In the genomic region with DNA sequence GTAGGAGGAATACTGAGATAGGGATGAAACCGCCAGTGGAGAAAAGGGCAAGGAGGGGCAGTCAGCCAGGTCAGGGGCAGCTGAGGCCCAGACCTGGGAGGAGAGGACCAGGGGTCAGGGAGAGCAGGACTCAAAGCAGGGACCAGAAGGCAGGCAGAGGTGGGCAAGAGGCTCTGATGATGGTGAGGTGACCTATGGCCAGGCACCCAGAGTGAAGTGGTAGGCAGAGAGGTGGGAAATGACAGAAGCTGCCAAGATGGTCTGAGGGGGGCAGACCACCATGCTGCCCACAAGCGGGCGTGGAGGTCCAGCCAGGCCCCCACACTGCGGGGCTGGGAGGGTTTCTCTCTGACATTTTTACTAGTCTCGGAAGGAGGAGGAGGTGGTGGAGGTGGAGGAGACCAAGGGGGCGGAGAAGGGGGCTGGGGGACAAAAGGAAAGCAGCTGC, we compare ENCODE assay signal across 9 mouse cellular contexts. TPM values are rescaled to one million over a fixed set of nuclear protein-coding genes. Genes with fewer than 3 reads are reported as not detected.
DNase-seq lines count a peak whose midpoint lies in the region; ATAC-seq lines count a peak whose summit lies in the region.
"Had no signal": no experiment of that assay in that cellular context is flagged by ENCODE, and none has a peak within 500 bp of the region (broad histone marks: within the 10 kb centered on the region; RNA-seq: fewer than 3 reads in every experiment).

No protein-coding gene starts in this region.

- H3K9me3 ChIP-seq in hindbrain, embryonic 10.5 days = no peaks in the 10 kb centered on the region
- H3K9me3 ChIP-seq in hindbrain, embryonic 14.5 days (ENCODE audit: control insufficient read depth, low read length) = no peaks in the 10 kb centered on the region
- no peaks in the 10 kb centered on the region for H3K9me3 ChIP-seq in intestine, embryonic 14.5 days (ENCODE audit: control insufficient read depth, low read length)

- ATAC-seq in hindbrain, embryonic 14.5 days (ENCODE audit: low FRiP score) = no peak
- ATAC-seq in intestine, embryonic 14.5 days (replicated peaks; ENCODE audit: low FRiP score, low TSS enrichment, low read depth) = peak; percentile 25

- H3K36me3 ChIP-seq in hindbrain, embryonic 10.5 days = no peaks in the 10 kb centered on the region
- H3K36me3 ChIP-seq in hindbrain, embryonic 14.5 days (replicated peaks; ENCODE audit: control insufficient read depth, insufficient read depth) = no peaks in the 10 kb centered on the region
- H3K36me3 ChIP-seq in intestine, embryonic 14.5 days (ENCODE audit: control insufficient read depth, insufficient read depth, low read length) = peaks cover 1% of the 10 kb centered on the region; the same call in 1 of the 2 replicates

- peaks cover 59% of the 10 kb centered on the region for H3K4me1 ChIP-seq in hindbrain, embryonic 10.5 days (replicated peaks)
- peaks cover 11% of the 10 kb centered on the region for H3K4me1 ChIP-seq in hindbrain, embryonic 14.5 days (replicated peaks; ENCODE audit: control insufficient read depth, insufficient read depth, low read length)
- peaks cover 58% of the 10 kb centered on the region for H3K4me1 ChIP-seq in intestine, embryonic 14.5 days (replicated peaks; ENCODE audit: control insufficient read depth, insufficient read depth, low read length)

- H3K27me3 ChIP-seq in hindbrain, embryonic 10.5 days (ENCODE audit: insufficient read depth, poor library complexity, severe bottlenecking) = no peaks in the 10 kb centered on the region
- H3K27me3 ChIP-seq in hindbrain, embryonic 14.5 days (ENCODE audit: control insufficient read depth, insufficient read depth, low read length) = no peaks in the 10 kb centered on the region
- H3K27me3 ChIP-seq in intestine, embryonic 14.5 days (replicated peaks; ENCODE audit: control insufficient read depth, insufficient read depth, low read length) = no peaks in the 10 kb centered on the region

- peak overlapping the region; percentile 92 for H3K27ac ChIP-seq in hindbrain, embryonic 10.5 days
- no peak overlapping the region for H3K27ac ChIP-seq in hindbrain, embryonic 14.5 days
- peak overlapping the region; percentile 96 for H3K27ac ChIP-seq in intestine, embryonic 14.5 days (ENCODE audit: low read depth)

- no peak overlapping the region for H3K9ac ChIP-seq in hindbrain, embryonic 14.5 days
- H3K9ac ChIP-seq in intestine, embryonic 14.5 days (ENCODE audit: low read length) = peak overlapping the region; percentile 87

- 16% methylated on average over 6 of the region's 6 CpGs for whole genome bisulfite sequencing in hindbrain, embryonic 10.5 days
- 26% methylated on average over 5 of the region's 6 CpGs for WGBS in hindbrain, embryonic 14.5 days
- 13% methylated on average over 6 of the region's 6 CpGs for WGBS in intestine, embryonic 14.5 days

- H3K4me2 ChIP-seq in hindbrain, embryonic 14.5 days (replicated peaks) = no peak overlapping the region
- peak overlapping the region; percentile 46 for H3K4me2 ChIP-seq in intestine, embryonic 14.5 days (ENCODE audit: low read length)

- no peak for DNase-seq in hindbrain, embryonic 10.5 days (ENCODE audit: low spot score)
- DNase-seq in hindbrain, embryonic 14.5 days (ENCODE audit: low spot score) = no peak
- peak; percentile 7 for DNase-seq in thymus, postnatal 4 days
- DNase-seq in thymus, postnatal 0 days (ENCODE audit: low spot score) = no peak
- DNase-seq in intestine, embryonic 14.5 days (ENCODE audit: low spot score) = peak; percentile 61
- DNase-seq in testis, postnatal 10 days (ENCODE audit: low spot score) = peak; percentile 59
- DNase-seq in spleen, adult 18-20 months = no peak
- DNase-seq in layer of hippocampus, postnatal 10 days (ENCODE audit: low spot score in 2 of 2) = no peak
- DNase-seq: thymus, postnatal 14 days had no signal

- H3K4me3 ChIP-seq in hindbrain, embryonic 10.5 days = no peak overlapping the region
- no peak overlapping the region for H3K4me3 ChIP-seq in hindbrain, embryonic 14.5 days (replicated peaks; ENCODE audit: low read length)
- H3K4me3 ChIP-seq in intestine, embryonic 14.5 days (ENCODE audit: low read depth, low read length) = peak overlapping the region; percentile 39

RNA-seq across cellular contexts. Expression of a gene that starts 10.8 kb away (rescaled TPM):
- 17.9 and 19.4 TPM in 2 replicates for polyA plus RNA-seq in hindbrain, embryonic 10.5 days (2016; fragmentation: Nextera tagmentation; extraction: Ambion mirVana)
- 4.8 and 8.2 TPM in 2 replicates for polyA plus RNA-seq in hindbrain, embryonic 14.5 days (2014; fragmentation: Nextera tagmentation; extraction: Ambion mirVana)
- 655 and 664 TPM in 2 replicates for polyA plus RNA-seq in thymus, postnatal 0 days (2015; fragmentation: Nextera tagmentation; extraction: Ambion mirVana)
- 145 and 153 TPM in 2 replicates for polyA plus RNA-seq in intestine, embryonic 14.5 days (2014; fragmentation: Nextera tagmentation; extraction: Ambion mirVana)
- total RNA-seq in layer of hippocampus, postnatal 10 days (2021) = 1 to 10 TPM; 3.6 to 5.0 TPM

RNA-seq across cellular contexts. Expression of a gene that starts 27.2 kb away (rescaled TPM):
- polyA plus RNA-seq in hindbrain, embryonic 10.5 days (2016; fragmentation: Nextera tagmentation; extraction: Ambion mirVana) = 1.1 and 3.0 TPM in 2 replicates
- polyA plus RNA-seq in hindbrain, embryonic 14.5 days (2014; fragmentation: Nextera tagmentation; extraction: Ambion mirVana) = 1.2 and 1.6 TPM in 2 replicates
- 4.7 and 5.2 TPM in 2 replicates for polyA plus RNA-seq in thymus, postnatal 0 days (2015; fragmentation: Nextera tagmentation; extraction: Ambion mirVana)
- polyA plus RNA-seq in intestine, embryonic 14.5 days (2014; fragmentation: Nextera tagmentation; extraction: Ambion mirVana) = 1.5 and 2.4 TPM in 2 replicates
- under 1 TPM; 0.82 to 0.96 TPM for total RNA-seq in layer of hippocampus, postnatal 10 days (2021)

RNA-seq across cellular contexts. Expression of a gene that starts 29.8 kb away (rescaled TPM):
- 1.2 and 1.3 TPM in 2 replicates for polyA plus RNA-seq in hindbrain, embryonic 10.5 days (2016; fragmentation: Nextera tagmentation; extraction: Ambion mirVana)
- 1.0 TPM in 1 of 2 replicates, not detected in the other for polyA plus RNA-seq in hindbrain, embryonic 14.5 days (2014; fragmentation: Nextera tagmentation; extraction: Ambion mirVana)
- 14.1 and 14.3 TPM in 2 replicates for polyA plus RNA-seq in thymus, postnatal 0 days (2015; fragmentation: Nextera tagmentation; extraction: Ambion mirVana)
- 1.7 and 3.2 TPM in 2 replicates for polyA plus RNA-seq in intestine, embryonic 14.5 days (2014; fragmentation: Nextera tagmentation; extraction: Ambion mirVana)
- total RNA-seq in layer of hippocampus, postnatal 10 days (2021) = not detected

RNA-seq across cellular contexts. Expression of a gene that starts 36.8 kb away (rescaled TPM):
- not detected in 2 replicates for polyA plus RNA-seq in hindbrain, embryonic 10.5 days (2016; fragmentation: Nextera tagmentation; extraction: Ambion mirVana)
- not detected in 2 replicates for polyA plus RNA-seq in hindbrain, embryonic 14.5 days (2014; fragmentation: Nextera tagmentation; extraction: Ambion mirVana)
- 0.34 and 0.75 TPM in 2 replicates for polyA plus RNA-seq in thymus, postnatal 0 days (2015; fragmentation: Nextera tagmentation; extraction: Ambion mirVana)
- polyA plus RNA-seq in intestine, embryonic 14.5 days (2014; fragmentation: Nextera tagmentation; extraction: Ambion mirVana) = 1.6 and 3.8 TPM in 2 replicates
- total RNA-seq in layer of hippocampus, postnatal 10 days (2021) = not detected

Comparison
In these comparisons a context has a peak if more than half of its experiments do, and no peak if none do; other contexts are left out.
1. DNase-seq: peak in thymus, postnatal 4 days (single experiment), intestine, embryonic 14.5 days (single experiment) and testis, postnatal 10 days (single experiment); none in hindbrain, embryonic 10.5 days (single experiment), hindbrain, embryonic 14.5 days (single experiment), thymus, postnatal 0 days (single experiment), spleen, adult 18-20 months (0 of 2) and layer of hippocampus, postnatal 10 days (0 of 2).